Mouse (Mus musculus) ES-E14 (cell line): ENCODE results near the gene Crybb1. TPM values are rescaled to one million over a fixed set of nuclear protein-coding genes. Genes with fewer than 3 reads are reported as not detected.

Source experiments
- DNase-seq: peaks from one replicate; pipeline ENCODE4 v3.0.0-alpha.2; 2013; ENCODE audit warnings: low read depth, low spot score
- H3K27ac ChIP-seq: 2 replicates; pipeline ENCODE4 v1.5.1; 2012; ENCODE audit warnings: low read depth, mild to moderate bottlenecking, low read length, moderate library complexity, mixed read lengths; ENCODE audit not compliant: poor library complexity, insufficient read depth, severe bottlenecking
- H3K36me3 ChIP-seq: 2 replicates; pipeline ENCODE4 v1.6.1; 2012; ENCODE audit warnings: mild to moderate bottlenecking, low read length, moderate library complexity, mixed read lengths; ENCODE audit not compliant: control insufficient read depth, poor library complexity, insufficient read depth, severe bottlenecking
- H3K4me1 ChIP-seq, 2 experiments: fragments of 150-350 bp in 1 of 2; sonication (generic) in 1 of 2; 2 replicates each; pipeline ENCODE4 v1.6.1; 2012; ENCODE audit warnings: low read length in 2 of 2, mild to moderate bottlenecking in 1 of 2, mixed read lengths in 1 of 2; ENCODE audit not compliant: control insufficient read depth in 2 of 2, insufficient read depth in 2 of 2, poor library complexity in 1 of 2
- H3K4me3 ChIP-seq, 2 experiments: fragments of 150-350 bp in 1 of 2; sonication (generic) in 1 of 2; 2 replicates each; pipeline ENCODE4 v1.5.1; 2012; ENCODE audit warnings: low read length in 2 of 2, low read depth in 1 of 2, mild to moderate bottlenecking in 1 of 2, mixed read lengths in 1 of 2; ENCODE audit not compliant: insufficient read depth in 1 of 2, poor library complexity in 1 of 2, severe bottlenecking in 1 of 2
- H3K9ac ChIP-seq: 2 replicates; pipeline ENCODE4 v1.6.1; 2012; ENCODE audit warnings: low read depth, mild to moderate bottlenecking, low read length, mixed read lengths; ENCODE audit not compliant: poor library complexity, insufficient read depth, severe bottlenecking
- H3K9me3 ChIP-seq: fragments of 150-350 bp; sonication (generic); 2 replicates; pipeline ENCODE4 v1.6.1; 2012; ENCODE audit warnings: low read depth, mild to moderate bottlenecking, low read length; ENCODE audit not compliant: control insufficient read depth, insufficient read depth
- CHD2 ChIP-seq: IDR thresholded peaks from 2 replicates; pipeline ENCODE4 v1.6.1; 2014; ENCODE audit warnings: mild to moderate bottlenecking, low read depth, low read length, inconsistent platforms
- HCFC1 ChIP-seq: IDR thresholded peaks from 2 replicates; pipeline ENCODE4 v1.6.1; 2012; ENCODE audit warnings: low read length, inconsistent platforms, borderline replicate concordance; ENCODE audit not compliant: insufficient read depth
- MAFK ChIP-seq: IDR thresholded peaks from 2 replicates; pipeline ENCODE4 v1.6.1; 2014; ENCODE audit warnings: mild to moderate bottlenecking, low read depth, low read length, inconsistent platforms; ENCODE audit not compliant: insufficient read depth
- ZC3H11A ChIP-seq: IDR thresholded peaks from 2 replicates; pipeline ENCODE4 v1.6.1; 2012; ENCODE audit warnings: low read depth, mild to moderate bottlenecking, inconsistent platforms, low read length, borderline replicate concordance
- ZNF384 ChIP-seq: IDR thresholded peaks from 2 replicates; pipeline ENCODE4 v1.6.1; 2012; ENCODE audit warnings: low read depth, low read length, inconsistent platforms
- in situ Hi-C, 2 experiments: fragments of 600-800 bp; cut with MboI; formaldehyde crosslinking; loops; one replicate each; pipeline ENCODE4 v1.15.1; 2025; ENCODE audit warnings: low sequenced_read_pairs in 2 of 2, inconsistent platforms in 1 of 2; ENCODE audit not compliant: unreplicated experiment in 2 of 2
- total RNA-seq: library from RNA; depleted of rRNA; stranded (reverse); fragments of 300-350 nt; gene quantifications from 2 replicates; pipeline ENCODE4 v1.2.3, GENCODE M21; 2012

The Crybb1 gene
- total RNA-seq, 1 experiment = not detected

DNA sequence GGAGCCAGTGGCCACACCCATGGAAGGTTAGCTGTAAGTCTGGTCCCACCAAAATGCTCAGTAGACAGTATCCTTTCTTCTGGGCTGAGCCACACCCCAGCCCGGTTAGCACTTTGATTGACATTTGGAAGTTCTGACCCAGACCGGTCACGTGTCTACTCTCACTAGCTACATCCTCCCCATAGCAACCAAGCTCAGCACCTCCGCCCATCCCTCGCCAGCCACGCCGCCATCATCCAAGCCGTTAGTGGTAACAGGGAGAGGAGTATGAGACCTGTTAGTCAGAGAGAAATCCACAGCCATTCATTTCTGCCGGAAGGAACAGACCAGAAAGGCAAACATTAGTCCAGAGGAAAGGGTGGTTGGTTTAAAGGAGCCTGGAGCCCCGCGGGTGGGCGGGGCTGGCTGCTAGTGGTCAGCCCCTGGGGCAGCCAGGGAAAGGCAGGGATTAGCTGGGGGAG, 40.3 kb upstream of the Crybb1 start:
- in situ Hi-C loops = no loop called here
- Histone ChIP-seq H3K4me3 (peak overlapping the region; percentile 13 to 14; a peak in 1 of 4 replicates), H3K27ac (no peak overlapping the region), H3K36me3 (no peaks in the 10 kb centered on the region), H3K9ac (no peak overlapping the region; the same call in 1 of the 2 replicates), H3K9me3 (no peaks in the 10 kb centered on the region), H3K4me1 (peaks cover 7 to 29% of the 10 kb centered on the region in 2 experiments)
- no peak for DNase-seq
- TF ChIP-seq CHD2 = no peak
- TF ChIP-seq MAFK = no peak
- no peak for TF ChIP-seq HCFC1
- no peak for TF ChIP-seq ZNF384
- TF ChIP-seq ZC3H11A = no peak

DNA sequence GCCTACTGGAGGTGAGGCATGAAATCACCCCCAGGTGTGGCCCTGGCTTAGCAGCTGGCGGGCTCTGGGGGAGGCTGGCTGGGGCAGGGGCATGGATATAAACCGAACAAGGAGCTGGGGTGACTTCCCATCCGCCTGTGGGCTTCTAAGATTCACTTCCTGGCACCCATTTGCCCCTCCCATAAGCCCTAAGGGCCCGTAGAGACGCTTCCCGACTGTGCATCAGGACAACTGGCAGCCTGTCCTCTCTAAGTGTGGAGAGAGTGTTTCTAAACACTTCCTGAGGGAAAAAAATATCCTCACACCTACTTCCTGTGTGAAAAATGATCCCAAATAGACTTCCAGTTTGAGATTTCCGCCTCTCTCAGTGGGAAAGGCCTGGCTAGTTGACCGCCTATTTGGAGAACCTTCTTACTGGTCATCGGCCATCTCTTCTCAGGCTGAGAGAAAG, 39.8 kb upstream of the Crybb1 start:
- in situ Hi-C loops = no loop called here
- Histone ChIP-seq H3K36me3 (no peaks in the 10 kb centered on the region), H3K4me3 (peak overlapping the region in 1 of 2 experiments; percentile 13; a peak in 1 of 4 replicates), H3K9me3 (no peaks in the 10 kb centered on the region), H3K27ac (no peak overlapping the region), H3K9ac (no peak overlapping the region; the same call in 1 of the 2 replicates), H3K4me1 (peaks cover 7 to 29% of the 10 kb centered on the region in 2 experiments)
- DNase-seq = no peak
- TF ChIP-seq ZNF384 (no peak), HCFC1 (no peak), MAFK (no peak), ZC3H11A (no peak), CHD2 (no peak)

- DNase-seq = no peak
- H3K27ac ChIP-seq = no peak overlapping the region
- H3K36me3 ChIP-seq = no peaks in the 10 kb centered on the region
- peaks cover 7 to 29% of the 10 kb centered on the region in 2 experiments for H3K4me1 ChIP-seq
- H3K9ac ChIP-seq = no peak overlapping the region
- TF ChIP-seq CHD2 (no peak), MAFK (no peak), HCFC1 (no peak), ZC3H11A (no peak), ZNF384 (no peak)
- no peak overlapping the region for H3K4me3 ChIP-seq
- H3K9me3 ChIP-seq = no peaks in the 10 kb centered on the region
- in situ Hi-C loops = no loop called here
Measured at GRCm38 (mm10) chr5:112216335-112216734, 39.3 kb upstream of the Crybb1 start.

DNA sequence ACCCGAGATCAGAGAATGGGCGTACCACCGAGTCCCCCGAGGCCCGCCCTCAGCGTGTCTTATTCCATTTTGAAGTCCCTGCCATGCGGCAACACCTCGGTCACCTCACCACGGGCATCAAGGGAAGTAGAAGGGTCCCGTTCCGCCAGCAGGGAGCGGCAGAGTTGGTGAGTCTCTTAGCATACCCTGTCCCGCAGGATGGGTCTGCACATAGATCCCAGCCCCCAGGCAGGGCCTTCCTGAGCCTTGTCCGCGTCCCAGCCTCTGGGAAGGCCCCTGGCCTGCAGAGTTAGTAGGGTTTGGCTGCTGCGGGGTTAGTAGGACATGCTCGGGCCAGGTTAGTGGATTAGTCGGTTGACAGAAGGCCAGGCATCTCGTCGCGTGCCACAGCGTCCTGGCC, 38.6 kb upstream of the Crybb1 start:
- Histone ChIP-seq H3K9me3 (no peaks in the 10 kb centered on the region), H3K27ac (no peak overlapping the region), H3K36me3 (no peaks in the 10 kb centered on the region), H3K9ac (peak overlapping the region; percentile 24; the same call in 1 of the 2 replicates), H3K4me1 (peaks cover 7 to 29% of the 10 kb centered on the region in 2 experiments), H3K4me3 (peak overlapping the region in 1 of 2 experiments; percentile 9; a peak in 2 of 4 replicates)
- DNase-seq = no peak
- in situ Hi-C loops = no loop called here
- TF ChIP-seq CHD2 = no peak
- no peak for TF ChIP-seq HCFC1
- TF ChIP-seq ZC3H11A = no peak
- TF ChIP-seq ZNF384 = no peak
- TF ChIP-seq MAFK = no peak

GRCm38 (mm10) chr5:112218679-112219078, 36.9 kb upstream of the Crybb1 start:
- H3K9ac ChIP-seq = no peak overlapping the region
- peaks cover 7 to 27% of the 10 kb centered on the region in 2 experiments for H3K4me1 ChIP-seq

More at GRCm38 (mm10) chr5:112218679-112219078, 36.9 kb upstream of the Crybb1 start:
- no peak for TF ChIP-seq ZNF384
- TF ChIP-seq ZC3H11A = no peak
- TF ChIP-seq HCFC1 = no peak
- TF ChIP-seq MAFK = no peak
- Histone ChIP-seq H3K9me3 (no peaks in the 10 kb centered on the region), H3K4me3 (no peak overlapping the region), H3K36me3 (no peaks in the 10 kb centered on the region), H3K27ac (no peak overlapping the region)
- no peak for DNase-seq
- in situ Hi-C loops = no loop called here
